Mouse (Mus musculus): Measurements from ENCODE around the gene Srxn1. TPM values are rescaled to one million over a fixed set of nuclear protein-coding genes. Genes with fewer than 3 reads are reported as not detected.

Gene Srxn1
- total and polyA plus RNA-seq, 3 experiments, result not detected

DNA sequence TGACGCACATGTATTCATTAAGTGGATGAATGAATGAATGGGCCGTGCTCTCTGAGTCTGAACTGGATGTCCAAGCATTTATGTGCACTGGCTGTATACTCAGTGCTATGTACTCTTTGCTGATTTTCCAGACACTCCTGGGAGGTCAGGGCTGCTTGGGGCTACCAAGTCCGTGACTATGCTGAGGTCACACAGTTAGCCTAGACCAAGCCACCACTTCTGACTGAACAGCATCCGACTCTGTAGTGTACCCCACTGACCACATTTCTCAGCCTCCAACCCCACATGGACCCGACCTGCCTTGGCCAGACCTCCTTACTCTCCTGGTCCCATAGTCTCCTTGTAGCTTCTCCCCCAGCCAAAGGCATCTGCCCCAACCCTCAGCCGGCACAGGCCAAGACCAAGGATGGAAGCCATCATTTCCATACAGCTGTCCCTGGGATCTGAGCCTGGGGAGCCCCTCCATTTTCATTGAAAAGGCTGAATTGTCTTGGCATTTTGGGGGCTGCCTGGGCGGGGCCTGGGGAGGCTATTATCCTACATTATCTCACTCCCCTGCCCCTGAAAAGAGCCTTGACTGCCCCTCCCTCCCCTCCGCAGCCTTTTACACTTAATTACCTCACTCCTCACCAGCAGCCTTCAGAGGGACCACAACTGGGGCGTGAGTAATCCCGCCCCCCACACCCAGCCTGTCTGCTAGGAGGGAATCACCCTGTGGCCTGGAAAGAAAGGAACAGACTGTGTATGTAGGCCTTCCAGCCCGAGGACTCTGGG, 36.5 kb upstream of the Srxn1 start:
- Histone ChIP-seq H3K27ac (ENCODE audit: insufficient read depth, low read depth) (no peak overlapping the region), H3K4me2 (ENCODE audit: insufficient read depth, low read depth, poor library complexity, severe bottlenecking) (no peak overlapping the region), H3K4me3 (replicated peaks in 1 of 3; ENCODE audit: low read depth in 2 of 3, low read length in 2 of 3, poor library complexity in 1 of 3) (no peak overlapping the region), H3K9me3 (replicated peaks; ENCODE audit: low read length) (peaks cover 3% of the 10 kb centered on the region), H3K4me1 (ENCODE audit: control insufficient read depth in 1 of 2, insufficient read depth in 2 of 2) (no peaks in the 10 kb centered on the region), H3K79me2 (replicated peaks; ENCODE audit: control insufficient read depth, extremely low read depth, insufficient read depth, poor library complexity, severe bottlenecking) (no peaks in the 10 kb centered on the region), H3K27me3 (replicated peaks) (peaks cover 85% of the 10 kb centered on the region), H3K9ac (ENCODE audit: insufficient read depth, low read depth) (no peak overlapping the region), H3K36me3 (replicated peaks in 1 of 2; ENCODE audit: control insufficient read depth in 1 of 2, insufficient read depth in 1 of 2, low read length in 1 of 2) (no peaks in the 10 kb centered on the region)
- DNase-seq (ENCODE audit: extremely low read depth), result no peak
- dilution Hi-C loops (cut with MboI; ENCODE audit: extremely low pct_ligation_motif_present, extremely low pct_unique_long_range_greater_than_20kb, low sequenced_read_pairs) (no loop called here), in situ Hi-C loops (cut with MboI; ENCODE audit: low pct_ligation_motif_present, low pct_unique_long_range_greater_than_20kb, low sequenced_read_pairs) (no loop called here)
- no peak for TF ChIP-seq NELFE (IDR thresholded peaks at IDR 0.05; ENCODE audit: low read depth, low read length)
- TF ChIP-seq EP300 (IDR thresholded peaks at IDR 0.05; ENCODE audit: low read length), result no peak
- TF ChIP-seq MYC (IDR thresholded peaks at IDR 0.05; ENCODE audit: low read depth, low read length), result no peak
- no peak for TF ChIP-seq KAT2A (IDR thresholded peaks at IDR 0.05; ENCODE audit: insufficient replicate concordance, low read length)

DNA sequence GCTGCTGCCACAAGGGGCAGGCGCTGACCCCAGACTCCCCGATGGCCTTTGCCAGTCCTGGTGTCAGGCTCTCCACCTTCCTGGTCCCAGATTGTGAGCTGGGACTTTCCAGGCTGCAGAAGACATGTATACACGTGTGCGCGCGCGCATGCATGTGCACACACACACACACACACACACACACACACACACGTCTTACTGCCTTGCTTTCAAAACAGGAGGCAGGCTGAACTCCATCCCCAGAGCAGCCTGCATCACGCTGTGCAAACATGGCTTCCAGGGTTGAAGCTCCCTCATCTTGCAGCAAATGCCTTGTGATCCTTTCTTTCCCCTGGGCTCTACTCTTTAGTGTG, 35.9 kb upstream of the Srxn1 start:
- dilution Hi-C loops (cut with MboI; ENCODE audit: extremely low pct_ligation_motif_present, extremely low pct_unique_long_range_greater_than_20kb, low sequenced_read_pairs), result no loop called here
- H3K36me3 ChIP-seq (replicated peaks in 1 of 2; ENCODE audit: control insufficient read depth in 1 of 2, insufficient read depth in 1 of 2, low read length in 1 of 2), result no peaks in the 10 kb centered on the region

DNA sequence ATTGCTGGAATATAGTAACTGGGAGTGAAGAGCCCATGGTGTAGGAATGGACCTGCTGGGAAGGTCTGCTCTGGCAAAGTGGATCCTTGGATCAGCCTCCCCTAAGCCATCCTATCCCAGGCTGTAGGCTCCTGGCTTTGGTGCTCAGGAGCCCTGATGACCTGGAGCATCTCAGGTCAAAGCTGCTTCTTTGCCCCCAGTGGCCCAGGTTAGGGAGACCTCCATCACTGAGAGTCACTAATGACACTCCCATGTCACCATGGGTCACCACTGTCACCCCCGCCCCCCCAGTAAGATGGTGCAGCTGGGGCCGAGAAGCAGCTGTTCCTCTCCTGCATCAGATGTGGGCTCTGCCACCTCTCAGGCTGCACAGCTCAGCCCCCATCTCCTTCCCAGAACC, 35.4 kb upstream of the Srxn1 start:
- Histone ChIP-seq H3K4me3 (replicated peaks in 1 of 3; ENCODE audit: low read depth in 2 of 3, low read length in 2 of 3, poor library complexity in 1 of 3) (no peak overlapping the region), H3K27me3 (replicated peaks) (peaks cover 85% of the 10 kb centered on the region), H3K36me3 (replicated peaks in 1 of 2; ENCODE audit: control insufficient read depth in 1 of 2, insufficient read depth in 1 of 2, low read length in 1 of 2) (no peaks in the 10 kb centered on the region), H3K9me3 (replicated peaks; ENCODE audit: low read length) (peaks cover 3% of the 10 kb centered on the region), H3K9ac (ENCODE audit: insufficient read depth, low read depth) (no peak overlapping the region), H3K79me2 (replicated peaks; ENCODE audit: control insufficient read depth, extremely low read depth, insufficient read depth, poor library complexity, severe bottlenecking) (no peaks in the 10 kb centered on the region), H3K27ac (ENCODE audit: insufficient read depth, low read depth) (no peak overlapping the region), H3K4me2 (ENCODE audit: insufficient read depth, low read depth, poor library complexity, severe bottlenecking) (no peak overlapping the region), H3K4me1 (ENCODE audit: control insufficient read depth in 1 of 2, insufficient read depth in 2 of 2) (no peaks in the 10 kb centered on the region)
- dilution Hi-C loops (cut with MboI; ENCODE audit: extremely low pct_ligation_motif_present, extremely low pct_unique_long_range_greater_than_20kb, low sequenced_read_pairs) (no loop called here), in situ Hi-C loops (cut with MboI; ENCODE audit: low pct_ligation_motif_present, low pct_unique_long_range_greater_than_20kb, low sequenced_read_pairs) (no loop called here)
- TF ChIP-seq GABPA (IDR thresholded peaks at IDR 0.05; ENCODE audit: insufficient replicate concordance, low read depth, low read length) (no peak), PAX5 (IDR thresholded peaks at IDR 0.05; ENCODE audit: low read length) (no peak), CTCF (conservative IDR thresholded peaks at IDR 0.05 in 1 of 2, IDR thresholded peaks at IDR 0.05 in 1 of 2; ENCODE audit: low read depth in 2 of 2, low read length in 2 of 2) (no peak), KAT2A (IDR thresholded peaks at IDR 0.05; ENCODE audit: insufficient replicate concordance, low read length) (no peak), MXI1 (IDR thresholded peaks at IDR 0.05; ENCODE audit: low read depth, low read length) (no peak), MAFK (IDR thresholded peaks at IDR 0.05; ENCODE audit: insufficient replicate concordance, low read length) (no peak), NELFE (IDR thresholded peaks at IDR 0.05; ENCODE audit: low read depth, low read length) (no peak), CHD1 (IDR thresholded peaks at IDR 0.05; ENCODE audit: low read depth, low read length) (no peak), CHD2 (IDR thresholded peaks at IDR 0.05; ENCODE audit: low read length) (no peak), JUND (conservative IDR thresholded peaks at IDR 0.05; ENCODE audit: low read depth, low read length) (no peak), SMC3 (IDR thresholded peaks at IDR 0.05; ENCODE audit: low read depth, low read length) (no peak), NRF1 (IDR thresholded peaks at IDR 0.05; ENCODE audit: low read depth, low read length) (no peak), HCFC1 (IDR thresholded peaks at IDR 0.05; ENCODE audit: low read depth, low read length) (no peak)
- no peak for DNase-seq (ENCODE audit: extremely low read depth)

More for the DNA sequence above, 35.9 kb upstream of the Srxn1 start:
- peaks cover 3% of the 10 kb centered on the region for H3K9me3 ChIP-seq (replicated peaks; ENCODE audit: low read length)
- TF ChIP-seq UBTF (IDR thresholded peaks at IDR 0.05; ENCODE audit: low read depth, low read length), result no peak
- no peak for TF ChIP-seq CHD1 (IDR thresholded peaks at IDR 0.05; ENCODE audit: low read depth, low read length)
- no peak for TF ChIP-seq JUND (conservative IDR thresholded peaks at IDR 0.05; ENCODE audit: low read depth, low read length)
- H3K79me2 ChIP-seq (replicated peaks; ENCODE audit: control insufficient read depth, extremely low read depth, insufficient read depth, poor library complexity, severe bottlenecking), result no peaks in the 10 kb centered on the region
- no peak overlapping the region for H3K4me3 ChIP-seq (replicated peaks in 1 of 3; ENCODE audit: low read depth in 2 of 3, low read length in 2 of 3, poor library complexity in 1 of 3)
- no peak for DNase-seq (ENCODE audit: extremely low read depth)
- no peaks in the 10 kb centered on the region for H3K4me1 ChIP-seq (ENCODE audit: control insufficient read depth in 1 of 2, insufficient read depth in 2 of 2)
- H3K4me2 ChIP-seq (ENCODE audit: insufficient read depth, low read depth, poor library complexity, severe bottlenecking), result no peak overlapping the region
- no peak overlapping the region for H3K9ac ChIP-seq (ENCODE audit: insufficient read depth, low read depth)
- in situ Hi-C loops (cut with MboI; ENCODE audit: low pct_ligation_motif_present, low pct_unique_long_range_greater_than_20kb, low sequenced_read_pairs), result no loop called here
- peaks cover 85% of the 10 kb centered on the region for H3K27me3 ChIP-seq (replicated peaks)
- no peak overlapping the region for H3K27ac ChIP-seq (ENCODE audit: insufficient read depth, low read depth)
